Mouse (Mus musculus) liver, postnatal 0 days (tissue): ENCODE data around the gene Tnik. TPM values are rescaled to one million over a fixed set of nuclear protein-coding genes. Genes with fewer than 3 reads are reported as not detected.

Source experiments
- ATAC-seq: fragments of 200-750 bp; cut with Nextera tagmentation; 2 replicates; pipeline ENCODE4 v1.8.0; 2017; ENCODE audit warnings: mild to moderate bottlenecking, moderate library complexity
- DNase-seq: peaks from one replicate; pipeline ENCODE4 v3.0.0-alpha.2; 2016
- H3K27ac ChIP-seq: fragments of 300-500 bp; sonication (generic); 2 replicates; pipeline ENCODE4 v1.5.1; 2014; ENCODE audit warnings: antibody characterized with exemption, moderate library complexity, mild to moderate bottlenecking, low read depth
- H3K27me3 ChIP-seq: fragments of 300-500 bp; sonication (generic); 2 replicates; pipeline ENCODE4 v1.6.1; 2014; ENCODE audit warnings: low read length, control low read depth, mixed read lengths; ENCODE audit not compliant: insufficient read depth
- H3K36me3 ChIP-seq: fragments of 300-500 bp; sonication (generic); replicated peaks from 2 replicates; pipeline ENCODE4 v1.6.1; 2014; ENCODE audit warnings: mild to moderate bottlenecking, control low read depth, low read length, moderate library complexity, mixed read lengths; ENCODE audit not compliant: insufficient read depth
- H3K4me1 ChIP-seq: fragments of 300-500 bp; sonication (generic); 2 replicates; pipeline ENCODE4 v1.6.1; 2014; ENCODE audit warnings: antibody characterized with exemption, mild to moderate bottlenecking, control low read depth; ENCODE audit not compliant: insufficient read depth
- H3K4me2 ChIP-seq: fragments of 300-500 bp; sonication (generic); 2 replicates; pipeline ENCODE4 v1.6.1; 2014; ENCODE audit warnings: low read depth, mild to moderate bottlenecking, low read length, moderate library complexity, mixed read lengths
- H3K4me3 ChIP-seq: fragments of 300-500 bp; sonication (generic); 2 replicates; pipeline ENCODE4 v1.5.1; 2014; ENCODE audit warnings: low read depth, low read length
- H3K9ac ChIP-seq: fragments of 300-500 bp; sonication (generic); replicated peaks from 2 replicates; pipeline ENCODE4 v1.6.1; 2014; ENCODE audit warnings: mild to moderate bottlenecking, moderate library complexity
- H3K9me3 ChIP-seq: fragments of 300-500 bp; sonication (generic); 2 replicates; pipeline ENCODE4 v1.6.1; 2016; ENCODE audit warnings: mild to moderate bottlenecking, control low read depth, low read length, mixed read lengths
- CTCF ChIP-seq: sonication (generic); IDR thresholded peaks from 2 replicates; pipeline ENCODE4 v1.5.1; 2016; ENCODE audit warnings: antibody characterized with exemption, low read depth
- EP300 ChIP-seq: IDR thresholded peaks from 2 replicates; pipeline ENCODE4 v1.6.1; 2016; ENCODE audit warnings: antibody characterized with exemption, low read depth, mild to moderate bottlenecking
- WGBS: fragments of 180-500 bp; shearing (Covaris S2); extraction: QIAGEN DNeasy Blood & Tissue Kit; methylation state at CpG from one replicate; pipeline ENCODE4 v1.1.7; 2014; ENCODE audit not compliant: insufficient replicate concordance; 5-methylcytosine and 5-hydroxymethylcytosine counted together
- polyA plus RNA-seq: library from polyadenylated mRNA; unstranded; fragments of >200 nt; fragmentation: Nextera tagmentation; extraction: Ambion mirVana; gene quantifications from 2 replicates; pipeline ENCODE4 v1.2.1, GENCODE M21; 2015

The Tnik gene
- polyA plus RNA-seq, 1 experiment from 2014 or later, result 1.0 TPM

GRCm38 (mm10) chr3:28234179-28234578 is 28.8 kb upstream of the Tnik start:
- Histone ChIP-seq H3K9me3 (no peaks in the 10 kb centered on the region), H3K27ac (no peak overlapping the region), H3K4me3 (no peak overlapping the region), H3K4me1 (no peaks in the 10 kb centered on the region), H3K27me3 (no peaks in the 10 kb centered on the region), H3K9ac (no peak overlapping the region), H3K4me2 (no peak overlapping the region), H3K36me3 (no peaks in the 10 kb centered on the region)
- WGBS, result 59% methylated on average over 7 of the region's 7 CpGs
- no peak for DNase-seq
- TF ChIP-seq CTCF, result no peak
- no peak for TF ChIP-seq EP300
- no peak for ATAC-seq

GRCm38 (mm10) chr3:28236689-28237088 is 26.3 kb upstream of the Tnik start:
- Histone ChIP-seq H3K4me2 (no peak overlapping the region), H3K27ac (no peak overlapping the region), H3K9me3 (no peaks in the 10 kb centered on the region), H3K27me3 (no peaks in the 10 kb centered on the region), H3K4me3 (no peak overlapping the region), H3K36me3 (no peaks in the 10 kb centered on the region), H3K9ac (no peak overlapping the region), H3K4me1 (no peaks in the 10 kb centered on the region)
- ATAC-seq (no peak), DNase-seq (no peak)
- 79% methylated on average over 4 of the region's 4 CpGs for WGBS
- no peak for TF ChIP-seq EP300
- TF ChIP-seq CTCF, result no peak

- ATAC-seq, result no peak
- H3K4me3 ChIP-seq, result no peak overlapping the region
- H3K9ac ChIP-seq, result no peak overlapping the region
- no peaks in the 10 kb centered on the region for H3K9me3 ChIP-seq
- H3K27me3 ChIP-seq, result no peaks in the 10 kb centered on the region
- no peak overlapping the region for H3K4me2 ChIP-seq
- no peak for DNase-seq
- H3K27ac ChIP-seq, result no peak overlapping the region
- H3K4me1 ChIP-seq, result no peaks in the 10 kb centered on the region
- TF ChIP-seq CTCF (no peak), EP300 (no peak)
- no peaks in the 10 kb centered on the region for H3K36me3 ChIP-seq
- 54% methylated on average over 2 of the region's 2 CpGs for WGBS
These were observed 24.9 kb upstream of the Tnik start for GRCm38 (mm10) chr3:28238136-28238535.

- Histone ChIP-seq H3K9ac (no peak overlapping the region), H3K27me3 (no peaks in the 10 kb centered on the region), H3K27ac (no peak overlapping the region), H3K36me3 (no peaks in the 10 kb centered on the region), H3K4me2 (no peak overlapping the region), H3K4me3 (no peak overlapping the region), H3K9me3 (no peaks in the 10 kb centered on the region), H3K4me1 (no peaks in the 10 kb centered on the region)
- 78% methylated on average over 2 of the region's 2 CpGs for WGBS
- TF ChIP-seq EP300 (no peak), CTCF (no peak)
- ATAC-seq, result no peak
- DNase-seq, result no peak
These were observed 20.5 kb upstream of the Tnik start for GRCm38 (mm10) chr3:28242561-28242960.

GRCm38 (mm10) chr3:28244244-28244890 is 18.6 kb upstream of the Tnik start:
- no peak overlapping the region for H3K27ac ChIP-seq
- no peak overlapping the region for H3K9ac ChIP-seq
- H3K4me1 ChIP-seq, result no peaks in the 10 kb centered on the region
- 35% methylated on average over 5 of the region's 5 CpGs for WGBS
- no peak for TF ChIP-seq CTCF
- TF ChIP-seq EP300, result no peak
- no peak overlapping the region for H3K4me2 ChIP-seq
- H3K9me3 ChIP-seq, result no peaks in the 10 kb centered on the region
- no peak for DNase-seq
- H3K36me3 ChIP-seq, result no peaks in the 10 kb centered on the region
- no peak for ATAC-seq
- H3K27me3 ChIP-seq, result no peaks in the 10 kb centered on the region
- no peak overlapping the region for H3K4me3 ChIP-seq

GRCm38 (mm10) chr3:28248255-28248957 is 14.6 kb upstream of the Tnik start:
- Histone ChIP-seq H3K27me3 (no peaks in the 10 kb centered on the region), H3K9ac (no peak overlapping the region), H3K4me2 (no peak overlapping the region), H3K36me3 (no peaks in the 10 kb centered on the region), H3K27ac (no peak overlapping the region), H3K4me3 (no peak overlapping the region), H3K4me1 (no peaks in the 10 kb centered on the region), H3K9me3 (no peaks in the 10 kb centered on the region)
- no peak for DNase-seq
- 57% methylated on average over 3 of the region's 3 CpGs for WGBS
- no peak for ATAC-seq
- no peak for TF ChIP-seq CTCF
- no peak for TF ChIP-seq EP300
